Mouse (Mus musculus): Measurements from ENCODE around the gene Hsd17b2.
"Not testable (repeated sequence)": the region's sequence is repeated elsewhere in the genome, so short reads cannot be mapped to it uniquely, and the experiment has no call there.

The Hsd17b2 gene

DNA sequence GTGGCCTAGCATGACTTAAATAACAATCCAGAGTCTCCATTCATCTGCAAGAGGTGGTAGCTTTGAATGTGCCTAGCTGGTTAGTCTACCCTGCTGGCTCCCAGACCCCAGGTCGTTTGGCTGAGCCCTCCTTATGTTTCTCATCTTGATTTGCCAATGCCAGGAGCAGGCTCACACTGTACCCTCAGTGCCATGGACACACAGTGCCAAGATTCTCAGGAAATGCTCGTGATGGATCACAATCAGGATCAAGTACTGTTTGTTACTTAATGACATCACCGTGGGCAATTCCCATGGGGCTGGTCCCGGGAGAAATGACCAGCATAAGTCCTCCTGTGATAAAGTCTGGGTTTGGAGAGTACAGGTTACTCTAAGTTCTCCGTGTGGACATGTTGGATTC, 14.2 kb downstream of the Hsd17b2 start:
- DNase-seq = no peak

DNA sequence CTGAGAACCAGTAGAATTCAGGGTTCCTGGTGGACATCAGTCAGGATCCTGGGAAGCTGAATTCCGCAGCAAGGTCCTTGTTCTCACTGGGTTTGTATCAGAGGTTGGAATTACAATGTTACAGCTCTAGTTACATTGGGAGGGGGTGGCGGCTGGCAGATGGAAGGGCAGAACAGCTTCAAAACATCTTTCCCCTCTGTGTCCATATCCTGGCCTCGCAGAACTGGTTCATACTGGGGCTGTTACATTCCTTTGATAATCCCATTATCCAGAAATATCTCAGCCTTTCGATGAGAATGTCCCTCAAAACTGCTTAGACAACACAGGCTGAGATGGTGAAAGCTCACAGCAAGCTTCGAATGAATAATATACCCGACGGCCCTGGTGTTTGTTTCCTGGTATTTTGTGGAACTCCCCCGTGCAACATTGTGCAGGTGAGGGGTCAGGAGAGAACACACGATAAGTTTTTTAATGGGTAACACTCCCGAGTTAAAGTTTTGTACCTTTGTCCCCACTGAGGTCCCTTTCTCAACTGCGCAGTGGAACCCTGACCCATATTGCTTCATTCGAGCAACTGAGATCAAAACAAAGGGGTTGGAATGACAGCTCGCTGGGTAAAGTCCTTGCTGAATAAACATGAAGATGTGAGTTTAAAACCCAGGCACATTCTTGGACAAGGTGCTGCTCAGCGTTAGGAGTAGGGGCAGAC, 16.6 kb downstream of the Hsd17b2 start:
- DNase-seq = no peak

DNA sequence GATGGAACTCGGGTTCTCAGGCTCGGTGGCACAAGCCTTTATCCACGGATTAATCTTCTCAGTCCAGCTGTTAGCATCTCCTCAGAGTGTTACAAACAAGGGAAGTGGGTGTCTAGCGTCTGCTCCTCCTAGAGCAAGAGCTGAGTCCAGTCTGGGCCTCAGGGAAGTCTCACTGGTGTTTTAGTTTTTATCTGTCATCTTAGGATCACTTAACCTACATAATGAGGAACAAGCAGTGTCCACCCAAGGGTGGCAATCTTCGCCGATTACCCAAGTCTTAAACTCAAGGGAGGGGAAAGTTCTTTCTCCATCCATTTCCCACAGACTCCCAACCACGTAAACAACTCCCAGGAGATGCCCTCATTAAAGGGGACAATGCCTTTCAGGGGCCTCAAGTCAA, 24.8 kb downstream of the Hsd17b2 start:
- DNase-seq = no peak

DNA sequence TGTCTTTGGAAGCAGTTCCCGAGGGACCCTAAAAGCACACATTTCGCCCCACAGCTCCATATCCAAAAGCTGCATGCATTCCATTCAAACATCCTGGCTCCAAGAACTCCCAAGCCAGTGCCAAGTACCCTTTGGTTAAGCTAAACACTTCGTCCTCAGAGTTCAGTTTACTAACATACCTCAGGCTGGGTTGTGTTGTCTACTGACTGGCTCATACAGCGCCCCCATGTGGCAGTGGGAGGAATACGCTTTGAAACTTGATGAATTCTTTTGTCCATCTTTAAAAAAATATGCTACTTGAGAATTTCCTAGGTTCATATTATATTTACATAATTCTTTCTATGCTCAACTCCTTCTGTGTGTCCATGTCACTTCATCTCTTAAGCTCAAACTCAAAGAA, 25.9 kb downstream of the Hsd17b2 start:
- no peak for DNase-seq

DNA sequence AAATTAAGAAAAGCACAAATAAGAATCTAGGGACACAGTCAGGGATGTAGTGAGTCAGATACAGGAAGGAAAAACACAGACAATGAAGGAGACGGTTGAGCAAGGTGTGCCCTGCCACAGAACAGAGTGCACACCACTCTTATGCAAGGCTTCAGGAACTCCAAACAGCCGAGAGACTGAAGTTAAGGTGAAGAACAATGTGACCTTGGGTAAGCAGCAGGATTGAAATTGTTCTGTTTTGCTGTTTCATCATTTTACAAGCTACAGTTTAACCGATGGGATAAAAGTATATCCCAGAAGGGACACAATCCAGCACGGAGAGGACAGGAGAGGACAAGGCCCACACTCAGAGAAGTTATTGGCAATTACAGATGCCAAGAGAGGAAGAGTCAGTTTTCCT, 26.5 kb downstream of the Hsd17b2 start:
- no peak for DNase-seq

DNA sequence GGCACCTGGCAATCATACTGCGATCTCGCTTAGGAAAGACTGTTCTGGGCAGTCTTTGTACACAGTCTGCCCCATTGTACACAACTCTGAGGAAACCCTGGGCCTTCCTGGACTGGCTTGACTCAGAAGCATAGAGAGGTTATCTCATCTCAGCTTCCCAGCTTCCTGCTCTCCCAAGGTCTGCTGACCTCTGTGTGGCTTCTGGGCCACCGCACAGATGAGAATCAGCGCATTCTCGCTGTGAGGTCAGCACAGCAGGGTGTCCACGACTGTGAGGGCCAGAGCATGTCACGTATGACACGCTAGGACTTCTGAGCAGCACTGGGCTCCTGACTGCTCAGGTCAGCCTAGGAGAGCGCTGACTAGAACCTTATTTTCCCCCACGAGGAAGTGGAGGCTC, 29.3 kb downstream of the Hsd17b2 start:
- no peak for DNase-seq

DNA sequence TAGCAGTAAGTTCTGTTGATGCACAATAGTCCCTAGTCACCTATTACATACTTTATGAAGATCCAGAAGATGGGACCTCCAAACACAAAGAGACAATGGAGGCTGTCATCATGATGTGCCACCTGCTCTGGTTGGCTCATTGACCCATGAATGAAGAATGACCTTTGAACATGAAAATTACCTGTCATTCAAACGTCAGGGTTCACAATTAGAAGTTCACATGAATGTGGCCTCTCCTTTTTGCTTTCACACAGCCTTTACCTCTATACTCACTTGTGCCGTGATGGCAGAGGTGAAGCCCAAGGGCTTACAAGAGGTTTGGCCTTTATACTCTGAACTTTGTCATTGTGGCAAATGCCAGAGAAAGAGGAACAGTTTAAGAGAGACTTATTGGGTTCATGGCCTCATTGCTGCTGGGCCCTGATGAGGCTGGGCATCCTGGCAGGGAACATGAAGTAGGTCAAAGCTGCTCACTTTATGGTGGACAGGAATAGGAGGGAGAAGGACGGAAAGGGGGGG, 35.0 kb downstream of the Hsd17b2 start:
- DNase-seq = no peak

DNA sequence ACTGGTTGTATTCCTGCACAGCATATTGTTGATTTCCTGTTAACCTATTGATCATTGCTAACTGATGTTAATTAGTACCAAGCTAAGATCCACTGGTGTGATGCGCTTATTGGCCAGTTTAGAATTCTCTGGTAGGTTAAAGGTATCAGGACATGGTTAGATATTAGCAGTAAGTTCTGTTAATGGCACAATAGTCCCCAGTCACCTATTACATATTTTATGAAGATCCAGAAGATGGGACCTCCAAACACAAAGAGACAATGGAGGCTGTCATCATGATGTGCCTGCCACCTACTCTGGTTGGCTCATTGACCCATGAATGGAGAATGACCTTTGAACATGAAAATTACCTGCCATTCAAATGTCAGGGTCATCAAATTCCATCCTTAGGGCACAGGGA, 36.5 kb downstream of the Hsd17b2 start:
- DNase-seq = not testable (repeated sequence)

DNA sequence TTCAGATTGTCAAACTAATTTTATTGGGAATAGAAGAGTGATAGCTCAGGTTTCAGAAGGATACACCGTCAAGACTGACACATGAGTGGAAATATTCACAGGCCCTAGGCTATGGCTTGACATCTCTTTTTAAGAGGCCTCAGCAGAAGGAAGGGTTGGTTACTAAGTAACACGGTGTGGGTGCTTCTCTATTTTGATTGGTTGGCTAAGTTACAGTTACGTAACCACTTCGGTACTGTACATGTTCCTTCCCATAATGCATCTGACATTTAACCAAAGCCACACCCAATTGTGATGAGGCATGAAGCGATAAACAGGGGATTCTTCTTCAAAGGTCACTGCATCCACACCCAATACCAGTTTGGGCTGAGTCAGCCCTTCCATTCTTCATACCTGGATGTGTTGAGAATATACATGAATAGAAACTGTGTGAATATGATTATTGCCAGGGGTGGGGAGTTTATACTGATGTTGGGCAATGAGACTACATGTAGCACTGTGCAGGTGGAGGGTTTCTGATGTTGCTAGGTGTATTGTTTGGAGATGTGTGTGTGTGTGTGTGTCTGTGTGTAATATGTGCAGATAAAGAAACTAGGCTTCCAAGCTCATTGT, 38.8 kb downstream of the Hsd17b2 start:
- DNase-seq = no peak

DNA sequence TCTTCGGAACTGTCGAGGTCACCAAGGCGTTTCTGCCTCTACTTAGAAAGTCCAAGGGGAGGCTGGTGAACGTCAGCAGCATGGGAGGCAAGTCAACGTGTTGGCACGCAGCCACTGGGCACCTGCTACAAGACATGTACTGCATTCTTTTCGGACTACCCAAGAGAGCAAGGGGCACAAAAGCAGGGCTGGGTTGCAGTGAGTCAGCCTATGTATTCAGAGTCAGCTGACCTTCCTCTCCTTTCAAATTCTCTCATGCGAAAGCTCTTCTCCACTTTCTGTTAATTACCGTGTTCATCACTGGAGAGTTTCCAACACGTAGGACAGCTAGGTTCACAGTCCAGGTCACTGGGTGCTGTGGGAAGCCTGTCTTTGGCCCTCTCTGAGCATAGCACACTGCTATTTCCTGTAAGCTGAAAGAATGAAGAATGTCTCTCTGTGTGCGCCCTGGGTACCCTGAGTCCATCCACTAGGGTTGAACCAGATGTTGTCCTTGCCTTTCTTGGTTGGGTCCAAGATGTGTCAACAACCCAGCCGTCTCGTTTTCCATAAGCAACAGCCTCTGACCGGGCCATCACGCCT, 40.8 kb downstream of the Hsd17b2 start:
- no peak for DNase-seq

DNA sequence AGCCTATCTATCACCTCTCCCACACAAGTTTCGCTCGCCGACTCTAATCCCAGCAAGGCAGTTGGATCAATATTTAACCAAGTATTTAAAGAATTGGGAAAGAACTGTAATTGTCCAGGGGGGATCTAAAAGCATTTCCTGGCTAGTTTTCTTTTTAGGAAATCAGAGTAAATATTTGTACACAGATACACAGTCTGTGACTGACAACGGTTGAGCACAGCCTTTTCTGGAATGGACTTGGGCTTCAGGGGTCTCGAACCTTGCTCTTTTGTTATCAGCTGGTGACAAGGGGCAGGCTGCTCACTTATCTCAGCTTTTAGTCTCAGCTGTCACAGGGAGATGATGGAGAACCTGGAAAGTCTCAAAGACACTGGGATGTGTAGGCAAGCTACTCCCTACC, 44.9 kb downstream of the Hsd17b2 start:
- DNase-seq = no peak

DNA sequence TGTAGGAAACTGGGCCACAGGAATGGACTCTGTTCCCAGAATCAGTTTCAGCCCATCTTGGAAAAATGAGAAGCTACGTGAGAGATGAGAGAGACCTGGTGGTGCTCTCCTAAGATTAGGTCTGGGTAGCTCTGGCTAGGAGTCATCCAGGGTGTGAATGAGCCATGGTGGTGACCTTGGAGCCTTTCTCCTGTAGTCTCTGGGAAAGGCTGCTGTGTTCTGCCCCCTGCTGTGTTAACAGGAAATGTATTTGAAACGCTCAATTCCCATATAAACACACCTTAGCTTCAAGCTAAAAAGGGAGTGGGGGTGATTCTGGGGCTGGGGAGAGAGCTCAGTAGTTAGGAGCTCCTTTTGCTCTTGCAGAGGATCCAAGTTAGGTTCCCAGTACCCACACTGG, 45.7 kb downstream of the Hsd17b2 start:
- DNase-seq = no peak

DNA sequence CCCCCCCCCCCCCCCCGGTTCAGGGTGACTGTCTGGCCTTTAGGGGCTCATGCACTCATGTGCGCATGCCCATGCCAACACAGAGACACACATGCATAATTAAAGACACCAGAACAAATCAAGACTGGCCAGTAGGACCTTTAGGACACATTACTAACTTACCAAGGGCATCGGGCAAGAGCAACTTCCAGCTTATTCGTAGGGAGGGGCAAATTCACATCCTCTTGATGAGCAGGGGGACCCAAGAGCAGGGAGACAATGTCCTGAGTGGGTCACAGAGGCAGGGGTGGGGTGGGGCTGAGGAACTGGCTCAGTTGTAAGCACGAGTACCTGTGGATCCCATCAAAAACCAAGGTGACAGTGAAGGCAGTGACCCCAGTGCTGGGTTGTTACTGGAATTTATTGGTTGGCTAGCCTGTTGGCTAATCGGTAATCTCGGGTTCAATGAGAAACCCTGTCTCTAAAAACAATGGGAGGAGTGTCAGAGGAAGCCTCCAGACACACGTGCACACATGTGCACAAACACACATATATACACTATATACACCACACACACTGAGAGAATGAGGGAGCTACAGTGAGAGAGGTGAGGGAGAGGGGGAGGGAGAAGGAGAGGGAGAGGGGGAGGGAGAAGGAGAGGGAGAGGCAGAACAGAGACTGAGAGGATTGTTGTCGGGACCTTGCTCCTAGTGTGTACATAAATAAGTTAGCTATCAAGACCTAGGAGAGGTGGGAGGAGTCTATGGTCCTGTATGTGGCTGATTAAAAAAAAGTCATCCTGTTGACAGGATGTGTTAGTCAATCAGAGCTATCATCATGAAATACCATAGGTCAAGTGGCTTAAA, 46.4 kb downstream of the Hsd17b2 start:
- DNase-seq = no peak

DNA sequence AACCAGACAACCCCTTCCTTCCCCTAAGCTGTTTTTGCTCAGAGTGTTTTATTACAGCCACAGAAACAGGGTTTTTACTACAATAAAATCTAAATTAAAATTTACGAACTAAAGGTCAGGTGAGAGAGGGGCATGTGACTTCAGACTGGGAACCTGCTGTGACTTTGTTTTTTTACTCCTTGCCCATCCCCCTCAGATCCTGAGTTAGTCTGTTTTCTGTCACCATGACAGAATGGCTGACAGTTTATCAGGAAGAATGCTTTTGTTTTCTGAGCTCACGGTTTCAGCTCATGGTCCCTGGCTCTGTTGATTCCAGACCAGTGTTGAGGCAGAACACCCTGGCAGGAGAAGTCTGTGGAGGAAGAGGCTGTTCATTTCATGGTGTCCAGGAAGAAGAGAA, 47.7 kb downstream of the Hsd17b2 start:
- DNase-seq = no peak

DNA sequence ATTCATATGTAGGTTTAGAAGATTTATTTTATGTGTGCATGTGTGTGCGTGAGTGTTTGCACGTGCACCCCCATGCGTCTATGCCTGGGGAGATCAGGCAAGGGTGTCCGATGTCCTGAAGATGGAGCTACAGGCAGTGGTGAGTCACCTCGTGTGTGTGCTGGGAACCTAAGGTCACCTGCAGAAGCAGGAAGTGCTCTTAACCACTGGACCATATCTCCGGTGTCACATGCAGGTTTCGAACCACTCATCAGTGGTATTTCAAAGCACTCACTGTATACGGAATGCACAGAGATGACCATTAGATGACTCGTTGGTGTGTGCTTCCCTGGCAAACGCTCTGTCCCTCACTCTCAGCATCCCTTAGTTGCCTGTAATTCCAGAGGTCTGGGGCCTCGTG, 56.2 kb downstream of the Hsd17b2 start:
- no peak for DNase-seq

DNA sequence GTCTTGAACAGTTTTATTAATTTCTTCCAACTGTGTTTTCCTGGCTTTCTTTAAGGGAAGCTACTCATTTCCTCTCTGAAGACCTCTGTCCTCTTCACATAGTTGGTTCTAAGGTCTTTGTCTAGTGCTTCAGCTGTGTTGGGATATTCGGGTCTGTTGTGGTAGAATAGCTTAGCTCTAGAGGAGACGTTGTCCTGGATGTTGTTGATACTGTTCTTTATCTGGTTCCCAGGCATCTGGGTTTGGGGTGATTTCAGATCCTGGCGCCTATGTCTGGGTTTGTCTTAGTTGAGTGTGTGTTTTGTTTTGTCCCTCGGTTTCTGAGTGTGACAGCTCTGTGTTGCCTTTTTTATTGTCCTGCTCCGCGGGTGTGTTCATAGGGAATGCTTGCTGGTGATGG, 61.1 kb downstream of the Hsd17b2 start:
- DNase-seq = no peak

DNA sequence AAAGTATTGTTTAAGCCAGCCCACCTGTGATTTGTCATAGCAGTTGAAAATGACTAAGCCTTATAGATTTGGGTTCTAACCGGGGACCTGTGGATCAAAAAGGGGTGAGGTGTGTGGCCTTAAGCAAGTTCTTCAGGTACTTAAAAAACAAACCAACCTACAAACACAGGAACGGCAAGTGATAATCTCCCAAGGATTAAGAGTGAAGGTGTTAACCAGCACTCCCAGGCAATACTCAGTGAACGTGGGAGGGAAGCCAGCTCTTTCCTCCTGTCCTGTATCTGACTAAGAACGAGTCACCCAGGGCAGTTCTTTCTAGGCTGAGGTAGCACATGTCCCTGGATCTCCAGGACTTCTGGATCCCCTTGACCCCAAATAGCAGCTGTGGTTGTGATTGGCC, 62.9 kb downstream of the Hsd17b2 start:
- no peak for DNase-seq

DNA sequence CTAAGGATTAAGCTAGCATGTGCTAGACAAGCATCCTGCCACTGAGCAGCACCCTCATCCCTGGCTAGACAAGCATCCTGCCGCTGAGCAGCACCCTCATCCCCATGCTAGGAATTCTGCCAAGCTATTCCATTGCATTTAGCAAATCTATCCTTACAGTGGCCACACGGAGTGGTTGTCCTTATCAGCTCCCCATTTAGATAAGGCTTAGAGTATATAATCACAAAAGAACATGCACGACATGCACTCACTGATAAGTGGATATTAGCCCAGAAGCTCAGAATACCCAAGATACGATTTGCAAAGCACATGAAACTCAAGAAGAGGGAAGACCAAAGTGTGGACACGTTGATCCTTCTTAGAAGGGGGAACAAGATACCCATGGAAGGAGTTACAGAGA, 64.2 kb downstream of the Hsd17b2 start:
- no peak for DNase-seq

DNA sequence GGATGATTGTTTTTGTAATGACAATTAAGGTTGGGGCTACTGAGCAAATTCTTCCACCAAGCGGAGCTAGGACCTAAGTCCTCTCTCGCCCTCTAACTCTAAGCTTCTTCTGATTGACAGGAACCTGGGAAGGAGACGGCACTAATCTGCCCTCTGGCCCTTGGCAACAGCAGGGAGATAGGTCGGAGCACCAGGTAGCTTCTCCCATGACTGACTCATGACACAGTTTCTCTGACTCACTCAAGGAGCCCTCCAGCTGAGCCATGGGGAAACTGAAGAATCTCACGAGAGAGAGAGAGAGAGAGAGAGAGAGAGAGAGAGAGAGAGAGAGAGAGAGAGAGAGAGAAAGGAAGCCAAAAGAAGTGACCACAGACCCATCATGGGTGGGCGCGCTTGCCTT, 67.3 kb downstream of the Hsd17b2 start:
- no peak for DNase-seq

DNA sequence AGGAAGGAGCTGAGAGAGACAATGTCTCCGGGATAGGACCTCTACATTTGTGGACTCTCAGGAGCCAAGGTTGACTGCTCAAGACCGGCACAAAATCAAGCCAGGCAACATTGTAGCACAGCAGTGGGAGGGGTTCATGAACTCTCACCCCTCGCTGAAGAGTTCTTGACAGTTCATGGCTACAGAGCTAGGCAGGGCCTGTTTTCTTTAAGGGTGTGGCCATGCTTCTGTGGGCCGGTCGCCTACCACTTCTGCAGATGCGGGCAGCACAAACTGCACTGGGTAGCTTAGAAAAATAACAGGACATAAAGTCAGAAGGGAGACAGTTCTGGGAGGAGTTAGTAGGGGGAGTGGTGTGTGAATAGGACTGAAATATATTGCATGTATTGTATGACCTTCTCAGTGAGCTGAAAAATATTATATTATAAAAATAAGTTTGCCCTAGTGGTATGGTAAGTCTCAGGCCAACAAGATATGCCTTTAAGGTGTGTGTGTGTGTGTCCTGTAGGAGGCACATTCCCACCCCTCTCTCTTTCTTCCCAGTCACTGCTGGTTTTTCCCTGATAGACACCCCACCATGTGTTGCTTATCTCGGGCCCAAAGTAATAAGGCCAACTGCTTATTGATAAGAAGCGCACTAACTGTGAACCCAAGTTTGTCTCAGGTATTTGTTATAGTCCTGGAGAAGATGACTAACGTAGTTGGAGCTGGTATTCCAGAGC, 69.6 kb downstream of the Hsd17b2 start:
- no peak for DNase-seq

DNA sequence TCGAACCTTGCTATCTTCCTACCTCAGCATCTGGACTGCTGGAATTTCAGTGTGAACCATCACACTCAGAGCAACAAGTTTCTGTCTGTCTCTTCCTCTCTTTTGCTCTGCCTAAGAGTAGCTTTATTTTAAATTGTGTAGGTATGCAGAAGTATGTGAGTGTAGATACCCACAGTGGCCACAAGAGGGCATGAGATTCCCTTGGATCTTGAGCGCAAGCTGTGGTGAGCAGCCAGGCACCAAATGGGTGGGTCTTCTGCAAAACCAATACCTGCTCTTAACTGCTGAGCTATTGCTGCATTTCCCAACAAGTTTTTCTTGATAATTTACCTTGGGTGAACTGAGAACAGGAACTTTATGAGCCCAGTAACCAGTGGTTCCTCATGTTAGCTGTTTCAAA, 70.4 kb downstream of the Hsd17b2 start:
- DNase-seq = peak; percentile 12 to 16

DNA sequence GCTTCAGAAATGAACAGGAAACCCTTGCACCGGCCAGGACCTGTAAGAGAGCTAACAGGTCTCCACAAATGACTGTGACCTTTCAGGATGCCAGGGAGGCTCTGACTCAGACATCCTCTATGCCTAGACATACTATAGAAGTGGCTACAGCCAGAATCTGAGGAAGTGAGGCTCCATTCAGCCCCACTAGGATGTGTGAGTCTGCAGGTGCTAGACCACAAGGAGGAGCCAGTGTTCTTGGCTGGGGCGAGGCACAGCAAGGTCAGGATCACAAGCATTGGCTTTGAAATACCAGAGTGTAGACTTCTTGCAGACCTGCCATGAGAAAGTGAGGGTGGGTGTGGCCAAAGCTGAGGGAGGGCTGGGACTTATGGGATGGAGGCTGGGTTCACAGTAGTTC, 70.9 kb downstream of the Hsd17b2 start:
- DNase-seq = peak in 1 of 2 experiments; percentile 7

DNA sequence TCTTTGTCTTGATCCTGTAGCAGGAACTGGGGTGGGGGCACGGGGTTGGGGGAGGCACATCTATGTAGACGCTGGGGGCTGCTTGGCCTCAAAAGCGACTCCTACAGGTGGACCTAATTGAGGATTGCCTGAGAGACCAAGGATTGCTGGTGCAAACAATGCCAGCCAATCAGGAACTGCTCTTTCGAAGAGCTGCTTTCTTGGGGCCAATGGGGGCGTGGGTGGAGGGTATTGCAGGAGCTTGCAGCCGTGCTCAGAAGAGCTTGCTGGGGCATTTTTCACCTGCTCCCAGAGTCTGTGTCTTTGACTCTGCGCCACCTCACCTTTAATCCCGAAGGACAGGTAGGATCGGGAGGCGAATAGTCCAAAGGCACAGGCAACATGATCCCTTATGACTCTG, 73.9 kb downstream of the Hsd17b2 start:
- no peak for DNase-seq

All from thymus, postnatal 36 days (tissue).